Mouse (Mus musculus): ENCODE results near the gene Slc6a1. TPM values are rescaled to one million over a fixed set of nuclear protein-coding genes. Genes with fewer than 3 reads are reported as not detected.

Slc6a1 gene
- polyA plus RNA-seq, 1 experiment from 2014 or later, result 0.04 TPM

DNA sequence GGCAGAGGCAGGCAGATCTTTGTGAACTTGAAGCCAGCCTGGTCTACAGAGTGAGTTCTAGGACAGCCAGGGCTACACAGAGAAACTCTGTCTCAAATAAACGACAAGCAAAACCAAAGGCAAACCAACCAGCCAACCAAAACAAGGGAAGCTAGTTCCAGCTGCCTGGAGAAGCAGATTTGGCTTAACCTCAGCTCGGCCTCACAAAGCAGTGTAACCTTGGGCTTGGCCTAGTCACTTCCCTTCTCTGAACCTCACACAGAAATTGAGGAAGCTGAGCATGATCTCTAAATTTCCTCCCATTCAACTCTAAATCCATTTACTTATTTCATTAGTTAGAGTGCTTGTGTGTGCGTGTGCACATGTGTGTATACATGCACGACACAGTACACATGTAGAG, 79.9 kb downstream of the Slc6a1 start:
- 19% methylated on average over 4 of the region's 4 CpGs for WGBS (ENCODE audit: insufficient replicate concordance)
- H3K4me1 ChIP-seq (ENCODE audit: control insufficient read depth, low read depth, low read length), result no peaks in the 10 kb centered on the region
- H3K4me3 ChIP-seq (ENCODE audit: low read depth, low read length), result no peak overlapping the region
- no peak overlapping the region for H3K9ac ChIP-seq (ENCODE audit: low read depth, low read length)
- H3K27ac ChIP-seq (ENCODE audit: low read length), result no peak overlapping the region
- no peak overlapping the region for H3K4me2 ChIP-seq (ENCODE audit: low read depth, low read length)
- no peaks in the 10 kb centered on the region for H3K27me3 ChIP-seq (ENCODE audit: control insufficient read depth, insufficient read depth, low read depth, low read length)
- H3K36me3 ChIP-seq (ENCODE audit: control insufficient read depth, insufficient read depth), result no peaks in the 10 kb centered on the region
- ATAC-seq (ENCODE audit: low read depth), result no peak
- no peaks in the 10 kb centered on the region for H3K9me3 ChIP-seq (replicated peaks; ENCODE audit: control insufficient read depth, low read length)

DNA sequence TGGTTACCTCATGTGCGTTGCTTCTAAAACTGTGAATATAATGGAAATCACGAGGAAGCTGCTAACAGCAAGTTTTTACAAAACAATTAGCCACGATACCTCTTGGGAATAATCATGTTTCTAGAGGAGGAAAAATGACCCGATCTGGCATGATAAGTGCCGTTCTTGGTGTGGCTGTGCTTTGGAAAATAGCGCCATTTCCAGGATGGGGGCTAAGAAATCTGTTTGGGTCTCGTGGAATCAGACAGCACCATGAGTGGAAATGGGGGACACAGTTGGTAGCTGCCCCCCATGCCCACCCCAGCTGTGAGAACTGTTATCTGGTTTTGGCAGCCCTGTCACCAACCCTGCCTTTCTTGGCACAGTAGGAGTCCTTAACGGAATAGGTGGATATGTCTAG, 81.3 kb downstream of the Slc6a1 start:
- no peak overlapping the region for H3K4me3 ChIP-seq (ENCODE audit: low read depth, low read length)
- H3K27ac ChIP-seq (ENCODE audit: low read length), result no peak overlapping the region
- no peaks in the 10 kb centered on the region for H3K4me1 ChIP-seq (ENCODE audit: control insufficient read depth, low read depth, low read length)
- no peak for ATAC-seq (ENCODE audit: low read depth)
- no peak overlapping the region for H3K4me2 ChIP-seq (ENCODE audit: low read depth, low read length)
- no peaks in the 10 kb centered on the region for H3K27me3 ChIP-seq (ENCODE audit: control insufficient read depth, insufficient read depth, low read depth, low read length)
- no peaks in the 10 kb centered on the region for H3K9me3 ChIP-seq (replicated peaks; ENCODE audit: control insufficient read depth, low read length)
- no peaks in the 10 kb centered on the region for H3K36me3 ChIP-seq (ENCODE audit: control insufficient read depth, insufficient read depth)
- WGBS (ENCODE audit: insufficient replicate concordance), result 69% methylated on average over 8 of the region's 8 CpGs
- H3K9ac ChIP-seq (ENCODE audit: low read depth, low read length), result no peak overlapping the region

- no peak overlapping the region for H3K27ac ChIP-seq (ENCODE audit: low read length)
- no peaks in the 10 kb centered on the region for H3K4me1 ChIP-seq (ENCODE audit: control insufficient read depth, low read depth, low read length)
- H3K36me3 ChIP-seq (ENCODE audit: control insufficient read depth, insufficient read depth), result no peaks in the 10 kb centered on the region
- no peak for ATAC-seq (ENCODE audit: low read depth)
- no peak overlapping the region for H3K4me2 ChIP-seq (ENCODE audit: low read depth, low read length)
- H3K9ac ChIP-seq (ENCODE audit: low read depth, low read length), result no peak overlapping the region
- no peak overlapping the region for H3K4me3 ChIP-seq (ENCODE audit: low read depth, low read length)
- H3K9me3 ChIP-seq (replicated peaks; ENCODE audit: control insufficient read depth, low read length), result no peaks in the 10 kb centered on the region
- H3K27me3 ChIP-seq (ENCODE audit: control insufficient read depth, insufficient read depth, low read depth, low read length), result no peaks in the 10 kb centered on the region
- 29% methylated on average over 5 of the region's 5 CpGs for WGBS (ENCODE audit: insufficient replicate concordance)
These were observed 82.3 kb downstream of the Slc6a1 start for GRCm38 (mm10) chr6:114364734-114365133.

- H3K9me3 ChIP-seq (replicated peaks; ENCODE audit: control insufficient read depth, low read length), result no peaks in the 10 kb centered on the region
- WGBS (ENCODE audit: insufficient replicate concordance), result 47% methylated on average over 5 of the region's 5 CpGs
- no peak for ATAC-seq (ENCODE audit: low read depth)
- no peak overlapping the region for H3K9ac ChIP-seq (ENCODE audit: low read depth, low read length)
- H3K4me1 ChIP-seq (ENCODE audit: control insufficient read depth, low read depth, low read length), result no peaks in the 10 kb centered on the region
- no peaks in the 10 kb centered on the region for H3K27me3 ChIP-seq (ENCODE audit: control insufficient read depth, insufficient read depth, low read depth, low read length)
- H3K4me3 ChIP-seq (ENCODE audit: low read depth, low read length), result no peak overlapping the region
- H3K27ac ChIP-seq (ENCODE audit: low read length), result no peak overlapping the region
- no peak overlapping the region for H3K4me2 ChIP-seq (ENCODE audit: low read depth, low read length)
- H3K36me3 ChIP-seq (ENCODE audit: control insufficient read depth, insufficient read depth), result no peaks in the 10 kb centered on the region
These were observed 83.8 kb downstream of the Slc6a1 start for GRCm38 (mm10) chr6:114366191-114366590.

Other genes starting within 250 kb of the Slc6a1 start
- 2.1 and 2.6 TPM in 2 replicates for gene Atp2b2, start 240.0 kb upstream of the Slc6a1 start, polyA plus RNA-seq (2015; fragmentation: Nextera tagmentation; extraction: Ambion mirVana)
- gene Slc6a11, start 151.4 kb upstream of the Slc6a1 start, polyA plus RNA-seq (2015; fragmentation: Nextera tagmentation; extraction: Ambion mirVana), result not detected in 2 replicates
- gene Hrh1, start 115.3 kb downstream of the Slc6a1 start, polyA plus RNA-seq (2015; fragmentation: Nextera tagmentation; extraction: Ambion mirVana), result 0.06 TPM in 1 of 2 replicates, not detected in the other